Mouse (Mus musculus): ENCODE measurements around the gene Fam76a.
A peak's percentile ranks its signal among the peaks of the same experiment; 100 is the strongest.

Gene Fam76a

DNA sequence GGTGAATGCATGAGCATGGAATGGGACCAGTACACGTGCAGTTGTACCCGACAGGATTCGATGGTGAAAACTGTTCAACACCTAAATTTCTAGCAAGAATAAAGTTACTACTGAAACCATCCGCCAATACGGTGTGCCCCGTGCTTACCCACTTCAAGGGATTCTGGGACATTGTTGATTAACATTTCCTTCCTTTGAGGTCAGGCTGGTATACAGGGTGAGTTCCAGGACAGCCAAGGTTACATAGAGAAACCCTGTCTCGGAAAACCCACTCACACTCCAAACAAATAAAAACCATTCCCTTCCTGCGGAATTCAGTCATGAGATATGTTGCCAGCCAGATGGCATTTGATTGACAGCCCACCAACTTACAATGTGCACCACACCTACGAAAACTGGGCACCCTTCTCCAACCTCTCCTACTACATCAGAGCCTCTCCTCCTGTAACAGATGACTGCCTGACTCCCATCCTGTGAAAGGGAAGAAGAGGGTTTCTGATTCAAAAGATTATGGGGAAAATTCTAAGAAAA is 37.4 kb downstream of the Fam76a start:
- no peak for DNase-seq (ENCODE audit: low spot score)

GRCm38 (mm10) chr4:132884064-132884843 is 38.1 kb downstream of the Fam76a start, which contains the start of gene Stx12:
Stx12 (minus strand) TSS chr4:132884509.
- DNase-seq (ENCODE audit: low spot score), result peak; percentile 82

DNA sequence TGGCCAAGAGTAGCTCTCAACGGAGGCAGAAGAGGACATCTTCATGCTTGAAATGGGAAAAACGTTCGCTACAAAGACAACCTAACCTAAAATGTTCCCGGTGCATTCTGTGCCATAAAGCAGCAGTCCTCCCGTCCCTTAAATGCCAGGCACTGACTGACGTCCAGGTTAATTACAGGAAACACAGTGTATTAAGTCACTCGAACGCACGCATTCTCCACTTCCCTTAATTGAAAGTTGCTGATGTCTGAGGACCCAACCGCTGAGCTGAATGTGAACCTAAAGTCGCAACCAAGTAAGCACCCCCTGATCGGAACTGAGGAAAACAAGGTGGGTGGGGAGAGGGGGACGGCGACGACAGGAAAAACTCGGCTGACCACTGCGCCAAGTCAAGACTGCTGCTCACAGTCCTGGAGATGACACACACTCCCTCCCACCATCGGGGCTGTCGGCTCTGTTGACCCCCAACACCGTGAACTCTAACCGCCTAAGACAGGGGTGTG is 38.7 kb downstream of the Fam76a start:
- no peak for DNase-seq (ENCODE audit: low spot score)

GRCm38 (mm10) chr4:132874363-132875097 is 47.8 kb downstream of the Fam76a start:
- no peak for DNase-seq (ENCODE audit: low spot score)

DNA sequence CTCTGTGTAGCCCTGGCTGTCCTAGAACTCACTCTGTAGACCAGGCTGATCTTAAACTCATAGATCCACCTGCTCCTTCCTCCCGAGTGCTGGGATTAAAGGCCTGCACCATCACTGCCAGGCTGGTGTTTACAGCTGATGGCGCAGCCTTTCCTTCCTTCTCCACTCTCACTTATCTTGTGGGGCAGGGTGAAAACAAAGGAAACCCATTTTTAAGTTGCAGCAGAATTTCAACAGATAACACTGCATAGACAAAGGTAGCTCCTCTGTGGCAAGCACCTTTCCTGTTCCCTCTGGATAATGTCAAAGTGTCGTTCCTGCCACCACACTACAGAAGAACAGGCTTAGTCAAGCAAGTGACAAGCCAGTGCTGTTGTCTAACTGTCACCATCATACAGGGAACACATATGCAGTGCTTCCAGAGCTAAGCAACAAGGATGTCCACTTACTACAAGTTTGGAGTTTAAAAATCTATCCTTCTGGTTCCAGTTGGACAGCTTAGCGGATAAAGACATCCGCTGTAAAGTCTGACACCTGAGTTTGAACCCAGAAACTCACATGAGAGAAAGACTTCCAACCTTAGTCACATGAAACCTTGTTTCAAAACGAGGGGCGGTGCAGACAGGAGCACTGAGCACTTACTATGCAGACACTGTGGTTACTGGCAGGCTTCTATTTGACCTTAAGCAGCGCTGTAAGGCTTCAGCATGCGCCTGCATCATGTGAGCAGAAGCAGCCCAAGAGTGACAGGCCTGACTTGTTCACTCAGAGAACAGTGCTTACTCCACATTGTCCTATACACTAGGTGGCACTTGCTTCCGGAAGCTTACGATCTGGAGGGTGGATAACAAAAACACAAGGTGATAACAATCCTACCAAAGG is 48.6 kb downstream of the Fam76a start:
- no peak for DNase-seq (ENCODE audit: low spot score)

GRCm38 (mm10) chr4:132871116-132871515 is 51.2 kb downstream of the Fam76a start:
- DNase-seq (ENCODE audit: low spot score), result no peak

- DNase-seq (ENCODE audit: low spot score), result no peak
Measured at GRCm38 (mm10) chr4:132864856-132865255, 57.5 kb downstream of the Fam76a start.

DNA sequence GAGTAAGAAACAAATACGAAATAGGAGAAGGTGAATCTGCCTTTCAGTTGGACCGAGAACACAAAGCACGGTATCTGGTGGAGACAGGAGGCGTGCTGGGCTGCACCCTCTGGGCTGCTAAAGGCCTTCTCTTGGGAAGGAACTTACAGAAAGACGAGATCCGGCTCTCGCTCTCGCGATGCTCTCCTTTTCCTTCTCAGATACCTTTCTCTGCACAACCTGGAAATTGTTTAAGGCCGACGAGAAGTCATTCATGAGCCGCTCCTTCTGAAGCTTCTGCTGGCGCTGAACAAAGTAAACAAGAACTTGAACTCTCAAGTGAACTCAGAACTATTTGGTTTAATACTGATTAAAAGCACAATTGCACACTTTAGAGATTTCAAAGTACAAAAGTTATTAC is 59.3 kb downstream of the Fam76a start:
- DNase-seq (ENCODE audit: low spot score), result no peak

DNA sequence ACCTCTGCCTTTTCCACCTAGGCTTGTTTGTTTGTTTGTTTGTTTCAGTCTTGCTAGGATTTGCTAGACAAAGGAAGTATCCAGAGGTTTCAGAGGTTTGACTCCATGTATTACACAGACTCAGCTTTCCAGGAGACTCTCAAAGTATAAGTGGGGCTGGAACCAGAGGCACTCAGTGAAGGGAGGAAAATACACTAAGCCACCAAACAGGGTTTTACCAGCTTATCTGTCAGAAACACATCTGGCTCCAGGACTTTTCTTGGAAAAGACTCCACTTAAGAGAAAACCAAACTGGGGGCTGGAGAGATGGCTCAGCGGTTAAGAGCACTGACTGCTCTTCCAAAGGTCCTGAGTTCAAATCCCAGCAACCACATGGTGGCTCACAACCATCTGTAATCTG is 61.5 kb downstream of the Fam76a start:
- DNase-seq (ENCODE audit: low spot score), result no peak

Measured in spleen, adult 12 weeks (tissue).